Mouse (Mus musculus): ENCODE results near the gene Samhd1. TPM values are rescaled to one million over a fixed set of nuclear protein-coding genes. Genes with fewer than 3 reads are reported as not detected.

Samhd1 gene
- total and polyA plus RNA-seq, 3 experiments, result 32.8 to 79.5 (median 67.9) TPM

- in situ Hi-C loops (cut with MboI; ENCODE audit: low pct_ligation_motif_present, low pct_unique_long_range_greater_than_20kb, low sequenced_read_pairs), result no loop called here
These were observed 75.9 kb downstream of the Samhd1 start for GRCm38 (mm10) chr2:157059166-157059565.

GRCm38 (mm10) chr2:157058342-157058998 lies 76.6 kb downstream of the Samhd1 start:
- peaks cover 6 to 55% of the 10 kb centered on the region in 2 experiments for H3K4me1 ChIP-seq (ENCODE audit: control insufficient read depth in 1 of 2, insufficient read depth in 2 of 2)
- H3K4me3 ChIP-seq (replicated peaks in 1 of 3; ENCODE audit: low read depth in 2 of 3, low read length in 2 of 3, poor library complexity in 1 of 3), result peak overlapping the region in 1 of 3 experiments; percentile 37
- no peaks in the 10 kb centered on the region for H3K9me3 ChIP-seq (replicated peaks; ENCODE audit: low read length)
- peak; percentile 71 for DNase-seq (ENCODE audit: extremely low read depth)
- no peak overlapping the region for H3K4me2 ChIP-seq (ENCODE audit: insufficient read depth, low read depth, poor library complexity, severe bottlenecking)
- H3K27ac ChIP-seq (ENCODE audit: insufficient read depth, low read depth), result no peak overlapping the region
- no peaks in the 10 kb centered on the region for H3K27me3 ChIP-seq (replicated peaks)
- H3K79me2 ChIP-seq (replicated peaks; ENCODE audit: control insufficient read depth, extremely low read depth, insufficient read depth, poor library complexity, severe bottlenecking), result no peaks in the 10 kb centered on the region
- in situ Hi-C loops (cut with MboI; ENCODE audit: low pct_ligation_motif_present, low pct_unique_long_range_greater_than_20kb, low sequenced_read_pairs), result no loop called here
- H3K36me3 ChIP-seq (replicated peaks in 1 of 2; ENCODE audit: control insufficient read depth in 1 of 2, insufficient read depth in 1 of 2, low read length in 1 of 2), result peaks cover 0 to under 1% of the 10 kb centered on the region in 2 experiments
- TF ChIP-seq TCF12 (IDR thresholded peaks at IDR 0.05; ENCODE audit: low read depth, low read length), result peak; percentile 40; the same call in 1 of the 2 replicates
- 0 out of 2 replicates have a peak, but pooled peaks have one; percentile 38 for TF ChIP-seq MAZ (IDR thresholded peaks at IDR 0.05; ENCODE audit: low read depth, low read length)
- no peak for TF ChIP-seq E2F4 (IDR thresholded peaks at IDR 0.05; ENCODE audit: insufficient replicate concordance, low read depth, low read length)
- TF ChIP-seq CHD2 (IDR thresholded peaks at IDR 0.05; ENCODE audit: low read length), result peak; percentile 50; the same call in 1 of the 2 replicates
- peak; percentile 47; the same call in 1 of the 2 replicates for TF ChIP-seq POLR2A (IDR thresholded peaks at IDR 0.05; ENCODE audit: low read depth, low read length)
- no peak for TF ChIP-seq JUND (conservative IDR thresholded peaks at IDR 0.05; ENCODE audit: low read depth, low read length)
- no peak for TF ChIP-seq NRF1 (IDR thresholded peaks at IDR 0.05; ENCODE audit: low read depth, low read length)
- no peak for TF ChIP-seq MEF2A (IDR thresholded peaks at IDR 0.05; ENCODE audit: borderline replicate concordance, low read depth, low read length)
- TF ChIP-seq MYC (IDR thresholded peaks at IDR 0.05; ENCODE audit: low read depth, low read length), result no peak
- 0 out of 2 replicates have a peak, but pooled peaks have one; percentile 32 for TF ChIP-seq IRF4 (IDR thresholded peaks at IDR 0.05; ENCODE audit: low read depth, low read length)
- TF ChIP-seq EP300 (IDR thresholded peaks at IDR 0.05; ENCODE audit: low read length), result no peak
- TF ChIP-seq MAFK (IDR thresholded peaks at IDR 0.05; ENCODE audit: insufficient replicate concordance, low read length), result no peak
- 0 out of 2 replicates have a peak, but pooled peaks have one; percentile 25 for TF ChIP-seq NELFE (IDR thresholded peaks at IDR 0.05; ENCODE audit: low read depth, low read length)
- H3K9ac ChIP-seq (ENCODE audit: insufficient read depth, low read depth), result no peak overlapping the region
- dilution Hi-C loops (cut with MboI; ENCODE audit: extremely low pct_ligation_motif_present, extremely low pct_unique_long_range_greater_than_20kb, low sequenced_read_pairs), result no loop called here

More at GRCm38 (mm10) chr2:157059166-157059565, 75.9 kb downstream of the Samhd1 start:
- H3K4me1 ChIP-seq (ENCODE audit: control insufficient read depth in 1 of 2, insufficient read depth in 2 of 2), result peaks cover 12 to 61% of the 10 kb centered on the region in 2 experiments
- H3K9me3 ChIP-seq (replicated peaks; ENCODE audit: low read length), result no peaks in the 10 kb centered on the region
- no peak overlapping the region for H3K9ac ChIP-seq (ENCODE audit: insufficient read depth, low read depth)
- DNase-seq (ENCODE audit: extremely low read depth), result no peak
- no peak overlapping the region for H3K27ac ChIP-seq (ENCODE audit: insufficient read depth, low read depth)
- H3K27me3 ChIP-seq (replicated peaks), result no peaks in the 10 kb centered on the region
- H3K4me3 ChIP-seq (replicated peaks in 1 of 3; ENCODE audit: low read depth in 2 of 3, low read length in 2 of 3, poor library complexity in 1 of 3), result no peak overlapping the region
- TF ChIP-seq E2F4 (IDR thresholded peaks at IDR 0.05; ENCODE audit: insufficient replicate concordance, low read depth, low read length), result no peak
- no peak for TF ChIP-seq MAFK (IDR thresholded peaks at IDR 0.05; ENCODE audit: insufficient replicate concordance, low read length)
- TF ChIP-seq HCFC1 (IDR thresholded peaks at IDR 0.05; ENCODE audit: low read depth, low read length), result no peak
- no peak for TF ChIP-seq CHD1 (IDR thresholded peaks at IDR 0.05; ENCODE audit: low read depth, low read length)
- no peak for TF ChIP-seq TCF12 (IDR thresholded peaks at IDR 0.05; ENCODE audit: low read depth, low read length)
- no peak for TF ChIP-seq RCOR1 (conservative IDR thresholded peaks at IDR 0.05; ENCODE audit: low read depth, low read length)
- no peak for TF ChIP-seq EP300 (IDR thresholded peaks at IDR 0.05; ENCODE audit: low read length)
- no peak for TF ChIP-seq USF1 (IDR thresholded peaks at IDR 0.05; ENCODE audit: low read depth, low read length)
- TF ChIP-seq JUND (conservative IDR thresholded peaks at IDR 0.05; ENCODE audit: low read depth, low read length), result no peak
- TF ChIP-seq MAX (IDR thresholded peaks at IDR 0.05; ENCODE audit: low read length), result no peak
- TF ChIP-seq ZNF384 (IDR thresholded peaks at IDR 0.05; ENCODE audit: low read depth, low read length), result no peak
- no peak for TF ChIP-seq ETS1 (conservative IDR thresholded peaks at IDR 0.05; ENCODE audit: low read depth, low read length)
- TF ChIP-seq BHLHE40 (IDR thresholded peaks at IDR 0.05; ENCODE audit: low read depth, low read length), result no peak
- no peak for TF ChIP-seq MYC (IDR thresholded peaks at IDR 0.05; ENCODE audit: low read depth, low read length)
- TF ChIP-seq POLR2A (IDR thresholded peaks at IDR 0.05; ENCODE audit: low read depth, low read length), result no peak
- dilution Hi-C loops (cut with MboI; ENCODE audit: extremely low pct_ligation_motif_present, extremely low pct_unique_long_range_greater_than_20kb, low sequenced_read_pairs), result no loop called here
- no peaks in the 10 kb centered on the region for H3K36me3 ChIP-seq (replicated peaks in 1 of 2; ENCODE audit: control insufficient read depth in 1 of 2, insufficient read depth in 1 of 2, low read length in 1 of 2)
- no peaks in the 10 kb centered on the region for H3K79me2 ChIP-seq (replicated peaks; ENCODE audit: control insufficient read depth, extremely low read depth, insufficient read depth, poor library complexity, severe bottlenecking)
- no peak overlapping the region for H3K4me2 ChIP-seq (ENCODE audit: insufficient read depth, low read depth, poor library complexity, severe bottlenecking)

Data from CH12.LX (cell line).